Mouse (Mus musculus) lung, adult 2 months (tissue): Measurements from ENCODE around the gene Pitpnm1.

Source experiments
- CTCF ChIP-seq: fragments of 200-500 bp; IDR thresholded peaks from 2 replicates; pipeline ENCODE4 v1.5.1; 2011; ENCODE audit warnings: mild to moderate bottlenecking, low read length, control low read depth; ENCODE audit not compliant: insufficient read depth
- POLR2A ChIP-seq: fragments of 200-500 bp; IDR thresholded peaks from 2 replicates; pipeline ENCODE4 v1.6.1; 2011; ENCODE audit warnings: low read depth, mild to moderate bottlenecking, control low read depth, low read length, borderline replicate concordance; ENCODE audit errors: extremely low read depth

DNA sequence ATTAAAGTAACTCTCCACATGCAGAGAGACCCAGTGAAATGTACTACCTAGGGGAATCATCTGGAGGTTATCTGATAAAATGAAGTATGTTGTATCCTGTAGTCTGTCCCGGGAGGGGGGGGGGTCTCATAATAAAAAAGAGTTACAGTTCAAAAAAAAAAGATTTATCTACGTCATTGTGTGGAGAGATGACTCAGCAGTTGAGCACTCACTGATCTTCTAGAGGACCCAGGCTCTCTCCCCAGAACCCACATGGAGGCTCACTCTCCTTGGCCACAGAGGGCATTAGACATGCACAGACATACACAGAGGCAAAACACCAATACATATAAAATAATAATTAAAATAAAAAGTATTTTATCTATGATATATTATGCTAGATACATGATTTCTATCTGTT is 8.4 kb upstream of the Pitpnm1 start:
- TF ChIP-seq CTCF (no peak), POLR2A (no peak)
